Mouse (Mus musculus) naive thymus-derived CD4-positive, alpha-beta T cell, adult 2 months (primary cell): ENCODE data around the gene Agap1.

Experiments used
- DNase-seq: peaks from one replicate; pipeline ENCODE4 v3.0.0-alpha.2; 2011; ENCODE audit warnings: low read depth

The Agap1 gene

GRCm38 (mm10) chr1:89912392-89912791 lies 457.8 kb downstream of the Agap1 start:
- no peak for DNase-seq

- no peak for DNase-seq
Observed at GRCm38 (mm10) chr1:89913611-89914010, 459.0 kb downstream of the Agap1 start.

- no peak for DNase-seq
Observed at GRCm38 (mm10) chr1:89918111-89918510, 463.5 kb downstream of the Agap1 start.

GRCm38 (mm10) chr1:89919206-89919605 lies 464.6 kb downstream of the Agap1 start:
- DNase-seq = no peak

GRCm38 (mm10) chr1:89921806-89922205 lies 467.2 kb downstream of the Agap1 start:
- DNase-seq = no peak

- no peak for DNase-seq
Observed at GRCm38 (mm10) chr1:89922282-89922681, 467.7 kb downstream of the Agap1 start.

GRCm38 (mm10) chr1:89922883-89923641 lies 468.5 kb downstream of the Agap1 start:
- DNase-seq = no peak

- DNase-seq = no peak
Observed at GRCm38 (mm10) chr1:89923642-89924020, 469.0 kb downstream of the Agap1 start.

- no peak for DNase-seq
Observed at GRCm38 (mm10) chr1:89925501-89926190, 471.0 kb downstream of the Agap1 start.

GRCm38 (mm10) chr1:89926583-89927060 lies 472.0 kb downstream of the Agap1 start:
- no peak for DNase-seq

- DNase-seq = no peak
Observed at GRCm38 (mm10) chr1:89927061-89927661, 472.6 kb downstream of the Agap1 start.

GRCm38 (mm10) chr1:89928676-89929075 lies 474.1 kb downstream of the Agap1 start:
- DNase-seq = no peak

GRCm38 (mm10) chr1:89929181-89929580 lies 474.6 kb downstream of the Agap1 start:
- DNase-seq = no peak

GRCm38 (mm10) chr1:89929721-89930505 lies 475.3 kb downstream of the Agap1 start:
- DNase-seq = no peak

GRCm38 (mm10) chr1:89930551-89930950 lies 475.9 kb downstream of the Agap1 start:
- DNase-seq = no peak

- DNase-seq = no peak
Observed at GRCm38 (mm10) chr1:89931120-89931519, 476.5 kb downstream of the Agap1 start, which contains the start of gene Gbx2. Gene Gbx2 (minus strand): TSS chr1:89931179.

GRCm38 (mm10) chr1:89932021-89932423 lies 477.4 kb downstream of the Agap1 start:
- DNase-seq = no peak

GRCm38 (mm10) chr1:89932616-89933015 lies 478.0 kb downstream of the Agap1 start:
- DNase-seq = no peak

- DNase-seq = no peak
Observed at GRCm38 (mm10) chr1:89933028-89933427, 478.4 kb downstream of the Agap1 start.

GRCm38 (mm10) chr1:89933786-89934185 lies 479.2 kb downstream of the Agap1 start:
- no peak for DNase-seq

- no peak for DNase-seq
Observed at GRCm38 (mm10) chr1:89934316-89935260, 480.0 kb downstream of the Agap1 start.
